Mouse (Mus musculus): ENCODE data around the gene Trmt10a. TPM values are rescaled to one million over a fixed set of nuclear protein-coding genes. Genes with fewer than 3 reads are reported as not detected.

The Trmt10a gene
- 4.4 and 7.3 TPM in 2 replicates for total RNA-seq (2014; fragmentation: Nextera tagmentation)
- 8.5 and 30.6 TPM in 2 replicates for total RNA-seq (2017)

- peak; percentile 91 for ATAC-seq (replicated peaks; ENCODE audit: low FRiP score, low TSS enrichment, poor library complexity, severe bottlenecking)
Measured at GRCm38 (mm10) chr3:138143315-138144059, at the start of gene Trmt10a. TSS of gene Trmt10a (plus strand) at chr3:138143448.

DNA sequence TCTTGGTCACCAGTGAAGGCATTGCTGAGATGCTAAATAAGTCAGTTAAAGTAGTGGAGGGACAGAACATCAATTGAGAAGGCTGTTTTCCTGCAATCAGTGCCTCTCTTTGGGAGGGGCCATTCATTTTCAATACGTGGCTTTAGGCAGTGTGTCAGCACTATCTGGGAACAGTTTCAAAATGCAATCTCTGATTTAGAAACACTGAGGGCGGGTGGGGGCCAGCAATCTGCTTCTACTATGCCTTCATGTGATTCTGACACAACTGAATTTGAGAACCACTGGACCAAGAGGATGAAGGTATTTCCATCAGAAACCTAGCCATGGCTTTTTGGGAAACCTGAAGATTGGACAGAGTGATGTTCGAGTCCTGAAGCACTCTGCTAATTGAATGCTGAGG lies 47.9 kb upstream of the Trmt10a start:
- no peak for ATAC-seq (replicated peaks; ENCODE audit: low FRiP score, low TSS enrichment, poor library complexity, severe bottlenecking)

GRCm38 (mm10) chr3:138095718-138096117 lies 47.5 kb upstream of the Trmt10a start:
- no peak for ATAC-seq (replicated peaks; ENCODE audit: low FRiP score, low TSS enrichment, poor library complexity, severe bottlenecking)

DNA sequence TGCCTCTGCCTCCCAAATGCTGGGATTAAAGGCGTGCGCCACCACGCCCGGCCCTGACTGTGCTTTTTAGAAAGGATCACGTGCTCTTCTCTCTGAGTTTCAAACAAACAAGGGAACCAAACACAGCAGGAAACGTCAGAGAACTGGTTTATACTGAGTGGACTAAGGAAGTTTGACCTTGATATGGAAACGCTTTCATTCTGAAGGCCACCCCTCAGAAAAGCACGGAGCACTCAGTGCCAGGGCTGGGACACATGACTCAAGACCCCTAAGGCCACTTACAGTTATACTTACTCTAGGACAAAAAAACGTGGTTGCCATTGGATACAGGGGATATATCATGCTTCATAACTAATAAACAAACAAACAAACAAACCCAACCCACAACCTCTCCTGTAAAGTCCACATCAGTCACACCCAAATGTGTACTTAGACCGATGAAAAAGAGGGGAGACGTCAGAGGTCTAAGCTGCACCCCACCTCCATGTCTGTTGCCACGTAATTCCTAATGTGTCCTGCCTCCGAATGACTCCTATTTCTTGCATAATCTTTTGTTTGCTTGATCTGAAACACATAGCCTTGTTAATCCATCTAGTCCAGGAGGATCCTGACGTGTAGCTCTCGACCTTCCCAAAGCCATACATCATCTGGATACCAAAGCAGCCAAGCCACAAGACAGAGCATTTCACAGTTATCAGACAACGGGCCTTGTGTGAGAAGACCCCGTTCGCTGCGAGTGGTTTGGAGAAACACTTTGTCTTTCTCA lies 46.8 kb upstream of the Trmt10a start:
- ATAC-seq (replicated peaks; ENCODE audit: low FRiP score, low TSS enrichment, poor library complexity, severe bottlenecking) = no peak

- ATAC-seq (replicated peaks; ENCODE audit: low FRiP score, low TSS enrichment, poor library complexity, severe bottlenecking) = no peak
Measured at GRCm38 (mm10) chr3:138097718-138098117, 45.5 kb upstream of the Trmt10a start.

DNA sequence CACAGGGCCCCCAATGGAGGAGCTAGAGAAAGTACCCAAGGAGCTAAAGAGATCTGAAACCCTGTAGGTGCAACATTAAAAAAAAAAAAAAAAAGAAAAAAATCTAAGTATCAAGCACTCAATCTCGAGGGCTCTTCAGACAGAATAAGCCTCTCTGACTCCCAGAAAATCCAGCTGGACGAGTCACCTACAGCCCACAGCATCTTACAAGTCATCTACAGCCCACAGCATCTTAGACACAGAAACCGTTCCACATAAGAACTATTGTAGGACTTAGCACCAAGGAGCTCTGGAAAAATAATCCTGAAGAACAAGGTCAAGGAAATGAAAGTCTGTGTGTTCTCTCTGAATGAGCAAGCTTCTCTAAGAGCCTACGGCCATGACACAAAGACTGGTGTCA lies 41.3 kb upstream of the Trmt10a start:
- no peak for ATAC-seq (replicated peaks; ENCODE audit: low FRiP score, low TSS enrichment, poor library complexity, severe bottlenecking)

DNA sequence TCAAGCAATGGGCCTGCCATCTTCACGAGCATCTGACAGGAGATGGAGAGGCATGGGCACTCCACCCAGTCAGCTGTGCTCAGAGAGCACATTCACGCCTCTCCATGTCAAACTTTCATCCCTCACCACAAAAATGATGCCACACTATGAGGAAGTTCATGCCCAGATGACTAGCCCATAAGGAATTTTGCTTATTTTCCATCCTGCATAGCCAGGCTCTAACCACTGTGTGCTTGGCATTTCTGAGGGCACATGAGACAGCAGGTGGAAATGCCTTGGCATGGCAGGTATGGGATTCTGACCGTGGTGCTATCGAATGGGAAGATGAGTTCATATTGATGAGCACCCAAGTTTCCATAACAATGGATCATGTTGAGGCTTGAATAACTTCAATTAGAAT lies 39.6 kb upstream of the Trmt10a start:
- no peak for ATAC-seq (replicated peaks; ENCODE audit: low FRiP score, low TSS enrichment, poor library complexity, severe bottlenecking)

GRCm38 (mm10) chr3:138105056-138105455 lies 38.2 kb upstream of the Trmt10a start:
- ATAC-seq (replicated peaks; ENCODE audit: low FRiP score, low TSS enrichment, poor library complexity, severe bottlenecking) = no peak

DNA sequence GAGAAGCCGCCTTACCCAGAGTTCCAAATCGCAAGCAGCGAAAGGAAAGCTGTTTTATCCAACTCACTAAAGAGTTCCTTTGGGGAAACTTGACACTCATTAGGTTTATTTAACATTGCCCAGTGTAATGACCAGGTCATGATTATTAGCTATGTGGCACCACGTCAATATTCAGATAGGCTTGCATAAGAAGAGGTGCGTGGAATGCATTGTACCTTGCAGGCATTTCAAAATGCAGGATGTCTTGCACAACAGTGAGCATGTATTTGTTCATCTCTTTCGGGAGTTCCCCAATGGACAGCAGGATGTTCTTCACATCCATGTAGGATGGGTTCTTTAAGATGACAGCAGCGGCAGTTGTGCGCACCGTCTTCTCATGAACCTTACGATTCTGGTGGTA lies 36.4 kb upstream of the Trmt10a start:
- no peak for ATAC-seq (replicated peaks; ENCODE audit: low FRiP score, low TSS enrichment, poor library complexity, severe bottlenecking)

GRCm38 (mm10) chr3:138110910-138111782 lies 32.1 kb upstream of the Trmt10a start:
- ATAC-seq (replicated peaks; ENCODE audit: low FRiP score, low TSS enrichment, poor library complexity, severe bottlenecking) = 0 out of 2 replicates have a peak, but pooled peaks have one; percentile 28

GRCm38 (mm10) chr3:138114106-138114505 lies 29.1 kb upstream of the Trmt10a start:
- no peak for ATAC-seq (replicated peaks; ENCODE audit: low FRiP score, low TSS enrichment, poor library complexity, severe bottlenecking)

GRCm38 (mm10) chr3:138116871-138117270 lies 26.4 kb upstream of the Trmt10a start:
- ATAC-seq (replicated peaks; ENCODE audit: low FRiP score, low TSS enrichment, poor library complexity, severe bottlenecking) = no peak

DNA sequence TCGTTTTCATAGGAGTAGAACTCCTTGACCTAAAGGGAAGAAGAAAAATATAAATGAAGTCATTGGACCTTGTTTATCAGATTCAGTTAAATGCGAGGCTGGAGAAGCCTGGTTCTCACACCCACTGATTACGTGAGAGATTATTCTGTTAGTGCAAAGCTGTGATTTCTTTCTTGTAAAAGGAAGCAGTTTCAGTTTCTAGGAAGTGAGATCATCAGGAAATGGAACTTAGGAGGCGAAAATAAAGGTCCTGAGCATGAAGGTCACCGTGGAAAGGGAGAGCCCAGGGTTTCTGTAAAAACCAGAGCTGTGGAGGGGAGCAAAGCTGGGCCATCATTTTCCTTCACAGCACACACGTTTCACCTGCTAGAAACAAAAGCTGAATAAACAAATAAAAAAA lies 24.9 kb upstream of the Trmt10a start:
- ATAC-seq (replicated peaks; ENCODE audit: low FRiP score, low TSS enrichment, poor library complexity, severe bottlenecking) = no peak

- no peak for ATAC-seq (replicated peaks; ENCODE audit: low FRiP score, low TSS enrichment, poor library complexity, severe bottlenecking)
Measured at GRCm38 (mm10) chr3:138118831-138119230, 24.4 kb upstream of the Trmt10a start.

- no peak for ATAC-seq (replicated peaks; ENCODE audit: low FRiP score, low TSS enrichment, poor library complexity, severe bottlenecking)
Measured at GRCm38 (mm10) chr3:138119444-138120105, 23.7 kb upstream of the Trmt10a start.

GRCm38 (mm10) chr3:138121461-138121860 lies 21.8 kb upstream of the Trmt10a start:
- ATAC-seq (replicated peaks; ENCODE audit: low FRiP score, low TSS enrichment, poor library complexity, severe bottlenecking) = no peak

DNA sequence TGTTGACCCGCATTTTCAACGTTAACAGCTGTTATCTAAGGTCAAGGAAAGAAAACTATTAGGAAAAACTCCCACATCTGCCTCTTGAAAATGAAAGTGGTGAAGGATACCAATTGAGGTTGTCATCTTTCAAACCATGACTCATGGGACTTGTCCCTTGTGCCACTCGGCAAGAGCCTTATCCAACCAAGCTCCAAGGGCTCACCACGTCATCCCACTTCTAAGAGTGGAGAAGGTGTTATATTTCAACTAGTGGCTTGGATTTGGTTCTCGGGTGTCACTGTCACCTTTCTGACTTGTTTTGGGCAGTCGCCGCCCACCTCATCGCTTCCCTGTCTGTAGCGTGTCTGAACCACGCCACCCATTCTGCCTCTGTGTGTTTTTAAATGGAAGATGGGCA lies 19.4 kb upstream of the Trmt10a start:
- no peak for ATAC-seq (replicated peaks; ENCODE audit: low FRiP score, low TSS enrichment, poor library complexity, severe bottlenecking)

GRCm38 (mm10) chr3:138129110-138129509 lies 14.1 kb upstream of the Trmt10a start:
- no peak for ATAC-seq (replicated peaks; ENCODE audit: low FRiP score, low TSS enrichment, poor library complexity, severe bottlenecking)

GRCm38 (mm10) chr3:138130692-138131091 lies 12.6 kb upstream of the Trmt10a start:
- no peak for ATAC-seq (replicated peaks; ENCODE audit: low FRiP score, low TSS enrichment, poor library complexity, severe bottlenecking)
